Mouse (Mus musculus): ENCODE data around the gene Pglyrp2.

The Pglyrp2 gene

GRCm38 (mm10) chr17:32424034-32424433, at the start of gene Pglyrp2:
Gene Pglyrp2, minus strand, starts transcription at chr17:32424167.
- no peak for TF ChIP-seq GATA4 (IDR thresholded peaks at IDR 0.05; ENCODE audit: insufficient replicate concordance, low read length)

- no peak for TF ChIP-seq GATA4 (IDR thresholded peaks at IDR 0.05; ENCODE audit: insufficient replicate concordance, low read length)
Measured at GRCm38 (mm10) chr17:32472176-32472575, 48.2 kb upstream of the Pglyrp2 start.

- TF ChIP-seq GATA4 (IDR thresholded peaks at IDR 0.05; ENCODE audit: insufficient replicate concordance, low read length): no peak
Measured at GRCm38 (mm10) chr17:32470795-32471194, 46.8 kb upstream of the Pglyrp2 start.

GRCm38 (mm10) chr17:32468494-32468893, 44.5 kb upstream of the Pglyrp2 start:
- TF ChIP-seq GATA4 (IDR thresholded peaks at IDR 0.05; ENCODE audit: insufficient replicate concordance, low read length): no peak

GRCm38 (mm10) chr17:32454997-32455396, 31.0 kb upstream of the Pglyrp2 start:
- no peak for TF ChIP-seq GATA4 (IDR thresholded peaks at IDR 0.05; ENCODE audit: insufficient replicate concordance, low read length)

GRCm38 (mm10) chr17:32454188-32454587, 30.2 kb upstream of the Pglyrp2 start:
- no peak for TF ChIP-seq GATA4 (IDR thresholded peaks at IDR 0.05; ENCODE audit: insufficient replicate concordance, low read length)

- no peak for TF ChIP-seq GATA4 (IDR thresholded peaks at IDR 0.05; ENCODE audit: insufficient replicate concordance, low read length)
Measured at GRCm38 (mm10) chr17:32452482-32452881, 28.5 kb upstream of the Pglyrp2 start, which contains the start of gene Cyp4f39. Gene Cyp4f39, plus strand, starts transcription at chr17:32452723.

- no peak for TF ChIP-seq GATA4 (IDR thresholded peaks at IDR 0.05; ENCODE audit: insufficient replicate concordance, low read length)
Measured at GRCm38 (mm10) chr17:32450844-32451537, 27.0 kb upstream of the Pglyrp2 start.

GRCm38 (mm10) chr17:32449042-32449441, 25.1 kb upstream of the Pglyrp2 start:
- TF ChIP-seq GATA4 (IDR thresholded peaks at IDR 0.05; ENCODE audit: insufficient replicate concordance, low read length): no peak

- TF ChIP-seq GATA4 (IDR thresholded peaks at IDR 0.05; ENCODE audit: insufficient replicate concordance, low read length): no peak
Measured at GRCm38 (mm10) chr17:32447195-32447594, 23.2 kb upstream of the Pglyrp2 start.

GRCm38 (mm10) chr17:32445016-32445415, 21.0 kb upstream of the Pglyrp2 start:
- TF ChIP-seq GATA4 (IDR thresholded peaks at IDR 0.05; ENCODE audit: insufficient replicate concordance, low read length): no peak

- no peak for TF ChIP-seq GATA4 (IDR thresholded peaks at IDR 0.05; ENCODE audit: insufficient replicate concordance, low read length)
Measured at GRCm38 (mm10) chr17:32443245-32443644, 19.3 kb upstream of the Pglyrp2 start.

- no peak for TF ChIP-seq GATA4 (IDR thresholded peaks at IDR 0.05; ENCODE audit: insufficient replicate concordance, low read length)
Measured at GRCm38 (mm10) chr17:32437106-32437505, 13.1 kb upstream of the Pglyrp2 start.

GRCm38 (mm10) chr17:32435151-32435550, 11.2 kb upstream of the Pglyrp2 start:
- TF ChIP-seq GATA4 (IDR thresholded peaks at IDR 0.05; ENCODE audit: insufficient replicate concordance, low read length): no peak

GRCm38 (mm10) chr17:32434324-32434723, 10.4 kb upstream of the Pglyrp2 start:
- TF ChIP-seq GATA4 (IDR thresholded peaks at IDR 0.05; ENCODE audit: insufficient replicate concordance, low read length): no peak

GRCm38 (mm10) chr17:32431972-32432371, 8.0 kb upstream of the Pglyrp2 start:
- no peak for TF ChIP-seq GATA4 (IDR thresholded peaks at IDR 0.05; ENCODE audit: insufficient replicate concordance, low read length)

GRCm38 (mm10) chr17:32426610-32427009, 2.6 kb upstream of the Pglyrp2 start:
- TF ChIP-seq GATA4 (IDR thresholded peaks at IDR 0.05; ENCODE audit: insufficient replicate concordance, low read length): no peak

All from liver, adult (tissue).